Mouse (Mus musculus): ENCODE measurements around the gene Znrf3.

Znrf3 gene

GRCm38 (mm10) chr11:5271274-5272065, 173.2 kb downstream of the Znrf3 start:
- no peak for DNase-seq (ENCODE audit: low spot score in 2 of 2)

GRCm38 (mm10) chr11:5269846-5270461, 174.7 kb downstream of the Znrf3 start:
- DNase-seq (ENCODE audit: low spot score in 2 of 2), result no peak

GRCm38 (mm10) chr11:5265764-5266163, 178.9 kb downstream of the Znrf3 start:
- no peak for DNase-seq (ENCODE audit: low spot score in 2 of 2)

- no peak for DNase-seq (ENCODE audit: low spot score in 2 of 2)
These were observed 181.4 kb downstream of the Znrf3 start for GRCm38 (mm10) chr11:5263078-5263730.

GRCm38 (mm10) chr11:5261508-5262392, 182.9 kb downstream of the Znrf3 start, which contains the start of gene Kremen1:
Gene Kremen1, minus strand, starts transcription at chr11:5261558.
- peak; percentile 84 to 86 for DNase-seq (ENCODE audit: low spot score in 2 of 2)

GRCm38 (mm10) chr11:5260942-5261459, 183.6 kb downstream of the Znrf3 start:
- no peak for DNase-seq (ENCODE audit: low spot score in 2 of 2)

- DNase-seq (ENCODE audit: low spot score in 2 of 2), result no peak
These were observed 184.6 kb downstream of the Znrf3 start for GRCm38 (mm10) chr11:5259944-5260598.

- no peak for DNase-seq (ENCODE audit: low spot score in 2 of 2)
These were observed 186.6 kb downstream of the Znrf3 start for GRCm38 (mm10) chr11:5258036-5258435.

GRCm38 (mm10) chr11:5257151-5257862, 187.3 kb downstream of the Znrf3 start:
- DNase-seq (ENCODE audit: low spot score in 2 of 2), result no peak

- no peak for DNase-seq (ENCODE audit: low spot score in 2 of 2)
These were observed 189.1 kb downstream of the Znrf3 start for GRCm38 (mm10) chr11:5255509-5256014.

GRCm38 (mm10) chr11:5254016-5254415, 190.6 kb downstream of the Znrf3 start:
- DNase-seq (ENCODE audit: low spot score in 2 of 2), result no peak

GRCm38 (mm10) chr11:5253528-5253927, 191.1 kb downstream of the Znrf3 start:
- no peak for DNase-seq (ENCODE audit: low spot score in 2 of 2)

- DNase-seq (ENCODE audit: low spot score in 2 of 2), result no peak
These were observed 191.9 kb downstream of the Znrf3 start for GRCm38 (mm10) chr11:5252727-5253126.

- DNase-seq (ENCODE audit: low spot score in 2 of 2), result no peak
These were observed 193.5 kb downstream of the Znrf3 start for GRCm38 (mm10) chr11:5251112-5251511.

GRCm38 (mm10) chr11:5248200-5248599, 196.4 kb downstream of the Znrf3 start:
- no peak for DNase-seq (ENCODE audit: low spot score in 2 of 2)

- DNase-seq (ENCODE audit: low spot score in 2 of 2), result no peak
These were observed 199.2 kb downstream of the Znrf3 start for GRCm38 (mm10) chr11:5245431-5245830.

GRCm38 (mm10) chr11:5244749-5245130, 199.9 kb downstream of the Znrf3 start:
- DNase-seq (ENCODE audit: low spot score in 2 of 2), result peak; percentile 36 to 53

GRCm38 (mm10) chr11:5243812-5244748, 200.6 kb downstream of the Znrf3 start:
- DNase-seq (ENCODE audit: low spot score in 2 of 2), result peak; percentile 69 to 81

GRCm38 (mm10) chr11:5243208-5243607, 201.4 kb downstream of the Znrf3 start:
- no peak for DNase-seq (ENCODE audit: low spot score in 2 of 2)

All from right cerebral cortex, postnatal 36 days (tissue).